Mouse (Mus musculus) heart, adult 8-10 months (tissue): ENCODE data around the gene Slc30a1. TPM values are rescaled to one million over a fixed set of nuclear protein-coding genes. Genes with fewer than 3 reads are reported as not detected.
A peak's percentile ranks its signal among the peaks of the same experiment; 100 is the strongest.

Experiments used
- DNase-seq: peaks from one replicate; pipeline ENCODE4 v3.0.0; 2022; ENCODE audit warnings: low spot score
- total RNA-seq, 4 experiments: library from RNA; stranded (reverse); gene quantifications; 2 replicates each; pipeline ENCODE4 v1.2.4; 2022

The Slc30a1 gene
- total RNA-seq, 4 experiments from 2014 or later = 16.2 to 19.5 (median 16.6) TPM

- no peak for DNase-seq
Measured at GRCm38 (mm10) chr1:191943638-191944037, 37.1 kb downstream of the Slc30a1 start.

- no peak for DNase-seq
Measured at GRCm38 (mm10) chr1:191945341-191945740, 38.8 kb downstream of the Slc30a1 start.

DNA sequence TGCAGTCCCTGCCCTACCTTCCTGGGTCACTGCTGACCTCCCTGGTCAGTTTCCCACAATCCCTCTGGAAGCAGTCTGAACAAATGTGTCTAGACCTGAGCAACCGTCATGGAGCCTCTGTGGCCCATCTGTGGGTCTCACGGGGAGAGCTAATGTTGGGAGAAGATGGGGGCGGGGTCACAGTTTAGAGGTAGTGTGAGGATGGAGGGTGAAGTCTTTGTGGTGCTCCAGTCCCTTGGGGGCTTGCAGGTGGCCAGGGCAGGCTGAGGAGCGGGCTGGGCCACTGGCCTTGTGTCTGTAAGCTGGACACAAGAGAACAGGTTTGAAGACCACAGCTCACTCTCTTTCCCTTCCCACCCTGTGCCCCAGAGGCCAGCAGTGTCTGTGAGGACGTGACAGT lies 39.2 kb downstream of the Slc30a1 start:
- DNase-seq = no peak

DNA sequence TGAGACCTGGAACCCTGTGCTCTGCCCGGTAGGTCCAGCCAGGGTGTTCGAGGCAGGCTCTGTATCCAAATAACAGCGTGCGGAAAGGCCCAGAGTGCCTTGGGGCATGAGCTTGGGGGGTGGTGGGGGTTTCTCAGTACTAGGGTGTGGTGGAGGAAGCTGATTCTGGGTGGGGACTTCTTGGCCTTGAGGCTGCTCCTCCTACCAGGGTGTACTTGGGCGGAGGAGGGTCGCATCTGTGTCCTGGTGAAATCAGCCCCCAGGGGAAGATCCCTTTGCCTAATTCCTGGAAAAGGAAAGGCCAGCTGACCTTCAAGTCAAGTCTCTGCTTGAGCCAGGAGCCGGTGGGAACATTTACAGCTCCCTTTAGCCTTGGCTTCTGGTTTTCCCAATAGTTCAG lies 39.7 kb downstream of the Slc30a1 start:
- DNase-seq = peak; percentile 56

GRCm38 (mm10) chr1:191946835-191947234 lies 40.3 kb downstream of the Slc30a1 start:
- no peak for DNase-seq

DNA sequence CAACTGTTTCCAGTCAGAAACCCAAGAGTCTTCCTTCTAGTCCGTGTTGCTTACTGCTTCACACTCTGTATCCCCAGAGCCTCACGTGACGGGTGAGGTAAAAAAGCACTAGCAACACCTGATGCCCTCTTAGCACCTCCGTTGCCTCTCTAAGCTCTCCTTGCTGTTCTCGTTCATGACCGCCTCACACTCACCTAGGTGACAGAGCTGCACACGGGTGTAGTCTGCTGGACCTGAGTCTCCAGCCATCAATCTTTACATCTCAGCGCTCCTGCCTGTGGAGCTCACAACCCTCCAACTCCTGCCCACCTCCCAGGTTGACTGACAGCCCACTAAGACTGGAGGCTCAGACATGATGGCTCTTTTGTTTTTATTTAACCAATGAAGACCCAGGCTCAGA lies 41.2 kb downstream of the Slc30a1 start:
- DNase-seq = no peak

- no peak for DNase-seq
Measured at GRCm38 (mm10) chr1:191948600-191948999, 42.0 kb downstream of the Slc30a1 start.

- DNase-seq = no peak
Measured at GRCm38 (mm10) chr1:191950611-191951010, 44.0 kb downstream of the Slc30a1 start.

GRCm38 (mm10) chr1:191952733-191953335 lies 46.3 kb downstream of the Slc30a1 start:
- no peak for DNase-seq

DNA sequence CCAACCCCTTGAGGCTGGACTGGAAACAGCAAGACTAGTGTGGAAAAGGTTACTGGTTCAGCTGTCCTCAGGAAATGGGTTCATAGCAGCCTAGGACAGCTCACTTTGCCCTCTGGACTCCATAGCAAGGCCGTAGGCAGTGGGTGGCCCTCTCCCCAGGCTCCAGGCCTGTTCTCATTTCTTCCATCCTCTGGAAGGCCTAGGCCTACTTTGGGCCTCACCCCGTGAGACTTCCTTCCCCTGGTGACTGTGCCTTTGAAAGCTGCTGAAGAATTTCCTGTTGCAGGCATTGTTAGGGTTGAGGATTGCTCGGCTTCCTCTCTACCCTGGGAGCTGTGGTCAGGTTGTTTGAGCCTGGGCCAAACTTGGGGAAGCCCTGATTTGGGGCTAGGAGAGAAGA lies 48.5 kb downstream of the Slc30a1 start:
- peak; percentile 81 for DNase-seq

DNA sequence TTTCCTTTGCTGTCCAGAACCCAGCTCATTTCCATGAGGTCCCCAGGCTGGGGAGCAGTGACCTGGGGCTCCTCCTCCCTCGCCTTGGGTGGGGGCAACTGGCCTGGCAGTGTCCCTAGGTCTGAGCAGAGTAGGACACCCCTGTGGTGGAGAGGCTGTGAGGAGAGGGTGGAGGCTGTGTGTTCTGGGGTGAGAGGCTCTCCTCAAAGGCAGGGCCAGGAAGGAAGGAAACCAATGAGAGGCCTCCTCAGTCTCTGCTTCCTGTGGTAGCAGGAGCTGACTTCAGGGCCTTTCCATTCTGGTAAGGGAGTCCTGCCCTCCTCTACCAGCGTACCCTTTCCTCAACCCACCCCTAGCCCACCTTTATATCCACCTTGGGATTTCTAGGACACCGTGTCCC lies 49.7 kb downstream of the Slc30a1 start:
- DNase-seq = peak; percentile 74

- DNase-seq = peak; percentile 61
Measured at GRCm38 (mm10) chr1:191956871-191957270, 50.3 kb downstream of the Slc30a1 start.

DNA sequence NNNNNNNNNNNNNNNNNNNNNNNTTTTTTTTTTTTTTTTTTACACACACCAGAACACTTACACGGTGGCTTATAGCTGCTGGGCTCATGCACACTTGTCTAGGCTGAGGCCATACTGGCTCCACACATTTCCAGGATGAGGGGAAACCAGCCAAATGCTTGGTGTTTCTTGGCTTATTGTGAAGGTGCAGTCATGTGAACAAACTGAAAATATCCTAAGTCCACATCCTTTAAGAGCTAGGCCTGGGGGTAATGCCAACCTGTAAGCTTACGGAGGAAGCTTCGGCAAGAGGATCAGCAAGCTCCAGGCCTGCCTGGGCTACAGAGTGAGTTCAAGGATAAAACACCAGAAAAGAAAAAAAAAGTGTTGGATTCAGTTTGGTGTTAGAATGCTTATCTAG lies 50.8 kb downstream of the Slc30a1 start:
- DNase-seq = peak; percentile 60

- no peak for DNase-seq
Measured at GRCm38 (mm10) chr1:191960946-191961345, 54.4 kb downstream of the Slc30a1 start.

Other genes with a start within 250 kb of the Slc30a1 start
- 100 to 1,000 TPM; 105 to 121 (median 111) TPM for gene Lpgat1, start 188.9 kb upstream of the Slc30a1 start, total RNA-seq
- under 1 TPM in 3 of 4 experiments, not detected in 1; 0.11 to 0.52 (median 0.31) TPM for gene Nek2, start 85.3 kb upstream of the Slc30a1 start, total RNA-seq
- under 1 TPM; 0.06 to 0.14 (median 0.12) TPM for gene Rd3, start 70.6 kb downstream of the Slc30a1 start, total RNA-seq
- gene Traf5, start 185.8 kb downstream of the Slc30a1 start, total RNA-seq = 1 to 10 TPM; 3.2 to 4.9 (median 4.3) TPM
- 10 to 100 TPM; 29.7 to 41.6 (median 37.0) TPM for gene Rcor3, start 231.3 kb downstream of the Slc30a1 start, total RNA-seq